Mouse (Mus musculus) forebrain, postnatal 0 days (tissue): ENCODE results near the gene D130052B06Rik. TPM values are rescaled to one million over a fixed set of nuclear protein-coding genes. Genes with fewer than 3 reads are reported as not detected.

Experiments
- ATAC-seq: fragments of 200-750 bp; cut with Nextera tagmentation; 2 replicates; pipeline ENCODE4 v1.8.0; 2017; ENCODE audit warnings: mild to moderate bottlenecking, moderate library complexity
- DNase-seq: peaks from one replicate; pipeline ENCODE4 v3.0.0-alpha.2; 2015
- H3K27ac ChIP-seq: fragments of 300-500 bp; sonication (generic); 2 replicates; pipeline ENCODE4 v1.5.1; 2014; ENCODE audit warnings: low read depth, mild to moderate bottlenecking, antibody characterized with exemption, low read length, moderate library complexity, mixed read lengths
- H3K27me3 ChIP-seq: fragments of 300-500 bp; sonication (generic); 2 replicates; pipeline ENCODE4 v1.6.1; 2014; ENCODE audit warnings: mild to moderate bottlenecking, low read length, mixed read lengths; ENCODE audit not compliant: insufficient read depth
- H3K36me3 ChIP-seq: fragments of 300-500 bp; sonication (generic); 2 replicates; pipeline ENCODE4 v1.6.1; 2014; ENCODE audit warnings: mild to moderate bottlenecking, moderate library complexity; ENCODE audit not compliant: insufficient read depth
- H3K4me1 ChIP-seq: fragments of 300-500 bp; sonication (generic); 2 replicates; pipeline ENCODE4 v1.6.1; 2014; ENCODE audit warnings: antibody characterized with exemption; ENCODE audit not compliant: insufficient read depth
- H3K4me2 ChIP-seq: fragments of 300-500 bp; sonication (generic); 2 replicates; pipeline ENCODE4 v1.6.1; 2014; ENCODE audit warnings: low read depth, mild to moderate bottlenecking, moderate library complexity
- H3K4me3 ChIP-seq: fragments of 300-500 bp; sonication (generic); 2 replicates; pipeline ENCODE4 v1.5.1; 2014; ENCODE audit warnings: low read depth, low read length, mixed read lengths
- H3K9ac ChIP-seq: fragments of 300-500 bp; sonication (generic); 2 replicates; pipeline ENCODE4 v1.6.1; 2014; ENCODE audit warnings: mild to moderate bottlenecking
- H3K9me3 ChIP-seq: fragments of 300-500 bp; sonication (generic); 2 replicates; pipeline ENCODE4 v1.6.1; 2016; ENCODE audit warnings: low read length
- CTCF ChIP-seq: sonication (generic); IDR thresholded peaks from 2 replicates; pipeline ENCODE4 v1.5.1; 2016; ENCODE audit warnings: antibody characterized with exemption, control low read depth, low read depth
- WGBS: fragments of 180-500 bp; shearing (Covaris S2); extraction: QIAGEN DNeasy Blood & Tissue Kit; methylation state at CpG from one replicate; pipeline ENCODE4 v1.1.7; 2014; 5-methylcytosine and 5-hydroxymethylcytosine counted together
- polyA plus RNA-seq: library from polyadenylated mRNA; unstranded; fragments of >200 nt; fragmentation: Nextera tagmentation; extraction: Ambion mirVana; gene quantifications from 2 replicates; pipeline ENCODE4 v1.2.1, GENCODE M21; 2015
- total RNA-seq: library from RNA; depleted of rRNA; stranded (reverse); fragments of >200 nt; gene quantifications from 2 replicates; pipeline ENCODE4 v1.2.3, GENCODE M21; 2014; rRNA removed

D130052B06Rik gene
- total and polyA plus RNA-seq, 2 experiments from 2014 or later, result not detected

- no peaks in the 10 kb centered on the region for H3K9me3 ChIP-seq
- ATAC-seq (no peak), DNase-seq (no peak)
- WGBS, result 76% methylated on average over 13 of the region's 13 CpGs
- H3K27me3 ChIP-seq, result no peaks in the 10 kb centered on the region; the same call in 1 of the 2 replicates
- H3K4me2 ChIP-seq, result no peak overlapping the region
- H3K4me3 ChIP-seq, result no peak overlapping the region
- no peak for TF ChIP-seq CTCF
- no peak overlapping the region for H3K9ac ChIP-seq
- H3K36me3 ChIP-seq, result no peaks in the 10 kb centered on the region
- H3K27ac ChIP-seq, result no peak overlapping the region
- no peaks in the 10 kb centered on the region for H3K4me1 ChIP-seq
These were observed 61.2 kb downstream of the D130052B06Rik start for GRCm38 (mm10) chr11:33660016-33660913.

- DNase-seq (no peak), ATAC-seq (no peak)
- H3K4me1 ChIP-seq, result peaks cover 5% of the 10 kb centered on the region; the same call in 1 of the 2 replicates
- no peaks in the 10 kb centered on the region for H3K36me3 ChIP-seq
- no peak for TF ChIP-seq CTCF
- no peak overlapping the region for H3K4me3 ChIP-seq
- H3K27ac ChIP-seq, result no peak overlapping the region
- no peak overlapping the region for H3K9ac ChIP-seq
- no peak overlapping the region for H3K4me2 ChIP-seq
- no peaks in the 10 kb centered on the region; the same call in 1 of the 2 replicates for H3K27me3 ChIP-seq
- WGBS, result 82% methylated on average over 2 of the region's 2 CpGs
- no peaks in the 10 kb centered on the region for H3K9me3 ChIP-seq
These were observed 64.5 kb downstream of the D130052B06Rik start for GRCm38 (mm10) chr11:33663599-33663998.

GRCm38 (mm10) chr11:33668376-33668775, 69.3 kb downstream of the D130052B06Rik start:
- no peaks in the 10 kb centered on the region for H3K9me3 ChIP-seq
- ATAC-seq (no peak), DNase-seq (no peak)
- no peak for TF ChIP-seq CTCF
- H3K4me2 ChIP-seq, result no peak overlapping the region
- no peak overlapping the region for H3K4me3 ChIP-seq
- no peak overlapping the region for H3K27ac ChIP-seq
- H3K27me3 ChIP-seq, result no peaks in the 10 kb centered on the region
- WGBS, result 35% methylated on average over 6 of the region's 6 CpGs
- peaks cover 5% of the 10 kb centered on the region; the same call in 1 of the 2 replicates for H3K4me1 ChIP-seq
- no peaks in the 10 kb centered on the region for H3K36me3 ChIP-seq
- no peak overlapping the region for H3K9ac ChIP-seq

GRCm38 (mm10) chr11:33670105-33670965, 71.2 kb downstream of the D130052B06Rik start:
- ATAC-seq (no peak), DNase-seq (no peak)
- no peak for TF ChIP-seq CTCF
- no peaks in the 10 kb centered on the region for H3K36me3 ChIP-seq
- H3K9ac ChIP-seq, result no peak overlapping the region
- no peak overlapping the region for H3K4me2 ChIP-seq
- no peaks in the 10 kb centered on the region for H3K9me3 ChIP-seq
- H3K27me3 ChIP-seq, result no peaks in the 10 kb centered on the region
- 61% methylated on average over 10 of the region's 10 CpGs for WGBS
- H3K27ac ChIP-seq, result no peak overlapping the region
- no peak overlapping the region for H3K4me3 ChIP-seq
- peaks cover 5% of the 10 kb centered on the region; the same call in 1 of the 2 replicates for H3K4me1 ChIP-seq

Other genes with a start within 250 kb of the D130052B06Rik start
- gene Ranbp17, start 85.6 kb upstream of the D130052B06Rik start, total RNA-seq, result 7.7 and 9.1 TPM in 2 replicates
- gene Ranbp17, start 85.6 kb upstream of the D130052B06Rik start, polyA plus RNA-seq, result 5.8 and 6.9 TPM in 2 replicates
- gene Gabrp, start 20.3 kb upstream of the D130052B06Rik start, total RNA-seq, result 0.15 TPM in 1 of 2 replicates, not detected in the other
- gene Gabrp, start 20.3 kb upstream of the D130052B06Rik start, polyA plus RNA-seq, result not detected in 2 replicates